In the genomic region with DNA sequence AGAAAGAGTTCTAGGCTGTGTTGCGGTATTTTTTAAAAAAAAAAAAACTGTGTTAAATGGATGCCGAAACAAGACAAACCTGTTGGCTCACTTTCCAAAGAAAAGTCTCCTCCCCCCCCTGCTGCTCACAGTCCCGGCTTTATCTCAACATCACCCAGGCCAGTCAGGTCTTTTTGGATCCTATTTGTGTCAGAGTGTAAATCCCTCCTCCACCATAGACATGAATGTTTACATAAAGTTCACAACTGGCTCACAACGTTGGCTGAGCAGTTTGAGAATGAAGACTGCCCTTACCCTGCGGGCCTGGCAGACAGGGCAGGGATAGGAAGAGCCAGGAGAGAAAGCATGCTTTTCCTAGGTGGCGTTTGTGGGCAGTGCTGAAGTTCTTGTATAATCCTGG, we compare ENCODE assay signal across 9 mouse cellular contexts. TPM values are rescaled to one million over a fixed set of nuclear protein-coding genes. Genes with fewer than 3 reads are reported as not detected.
DNase-seq lines count a peak whose midpoint lies in the region; ATAC-seq lines count a peak whose summit lies in the region.
"Had no signal": no experiment of that assay in that cellular context is flagged by ENCODE, and none has a peak within 500 bp of the region (broad histone marks: within the 10 kb centered on the region; RNA-seq: fewer than 3 reads in every experiment).

No protein-coding gene starts in this region.

- DNase-seq in midbrain, embryonic 10.5 days (ENCODE audit: low spot score), result no peak
- no peak for DNase-seq in forebrain, embryonic 14.5 days (ENCODE audit: low spot score)
- DNase-seq in kidney, postnatal 10 days, result peak; percentile 16
- DNase-seq in adrenal gland, postnatal 36 days, result no peak
- DNase-seq in thymus, adult 18-20 months, result no peak
- DNase-seq: right cerebral cortex, postnatal 4 days had no signal

- H3K27me3 ChIP-seq in midbrain, embryonic 13.5 days, result peaks cover 56% of the 10 kb centered on the region
- peaks cover 75% of the 10 kb centered on the region for H3K27me3 ChIP-seq in midbrain, embryonic 10.5 days (ENCODE audit: low read depth, poor library complexity, severe bottlenecking)
- peaks cover 26% of the 10 kb centered on the region for H3K27me3 ChIP-seq in forebrain, embryonic 14.5 days (replicated peaks; ENCODE audit: control insufficient read depth, insufficient read depth, low read length)
- H3K27me3 ChIP-seq in stomach, embryonic 16.5 days (ENCODE audit: control insufficient read depth, insufficient read depth, low read length), result peaks cover 8% of the 10 kb centered on the region; the same call in 1 of the 2 replicates
- H3K27me3 ChIP-seq: Patski had no signal

- no peaks in the 10 kb centered on the region for H3K9me3 ChIP-seq in midbrain, embryonic 13.5 days
- no peaks in the 10 kb centered on the region for H3K9me3 ChIP-seq in midbrain, embryonic 10.5 days (replicated peaks)
- no peaks in the 10 kb centered on the region for H3K9me3 ChIP-seq in forebrain, embryonic 14.5 days (replicated peaks; ENCODE audit: control insufficient read depth, low read length)
- no peaks in the 10 kb centered on the region for H3K9me3 ChIP-seq in stomach, embryonic 16.5 days (replicated peaks; ENCODE audit: control insufficient read depth, low read length)

- WGBS in midbrain, embryonic 13.5 days, result 33% methylated on average over 6 of the region's 6 CpGs
- 29% methylated on average over 6 of the region's 6 CpGs for WGBS in midbrain, embryonic 10.5 days
- WGBS in forebrain, embryonic 14.5 days, result 34% methylated on average over 6 of the region's 6 CpGs
- WGBS in stomach, embryonic 16.5 days, result 21% methylated on average over 6 of the region's 6 CpGs

- 0 out of 2 replicates have a peak overlapping the region, but pooled peaks have one; percentile 57 for H3K4me3 ChIP-seq in midbrain, embryonic 13.5 days (replicated peaks)
- no peak overlapping the region for H3K4me3 ChIP-seq in midbrain, embryonic 10.5 days
- H3K4me3 ChIP-seq in forebrain, embryonic 14.5 days (ENCODE audit: low read depth, low read length), result no peak overlapping the region
- H3K4me3 ChIP-seq in stomach, embryonic 16.5 days (replicated peaks; ENCODE audit: low read length), result peak overlapping the region; percentile 67

- H3K9ac ChIP-seq in midbrain, embryonic 13.5 days (replicated peaks), result no peak overlapping the region
- no peak overlapping the region for H3K9ac ChIP-seq in forebrain, embryonic 14.5 days (ENCODE audit: low read length)
- H3K9ac ChIP-seq in stomach, embryonic 16.5 days (ENCODE audit: low read length), result peak overlapping the region; percentile 70

- peaks cover 20% of the 10 kb centered on the region for H3K4me1 ChIP-seq in midbrain, embryonic 13.5 days (replicated peaks)
- peaks cover 27% of the 10 kb centered on the region for H3K4me1 ChIP-seq in midbrain, embryonic 10.5 days
- H3K4me1 ChIP-seq in forebrain, embryonic 14.5 days (ENCODE audit: control insufficient read depth, insufficient read depth, low read length), result peaks cover 5% of the 10 kb centered on the region
- peaks cover 6% of the 10 kb centered on the region; the same call in 1 of the 2 replicates for H3K4me1 ChIP-seq in stomach, embryonic 16.5 days (ENCODE audit: control insufficient read depth, insufficient read depth, low read length)

- H3K36me3 ChIP-seq in midbrain, embryonic 13.5 days, result no peaks in the 10 kb centered on the region
- no peaks in the 10 kb centered on the region for H3K36me3 ChIP-seq in midbrain, embryonic 10.5 days
- H3K36me3 ChIP-seq in forebrain, embryonic 14.5 days (ENCODE audit: control insufficient read depth, insufficient read depth, low read length), result no peaks in the 10 kb centered on the region
- no peaks in the 10 kb centered on the region for H3K36me3 ChIP-seq in stomach, embryonic 16.5 days (ENCODE audit: control insufficient read depth, insufficient read depth, low read length)

- H3K27ac ChIP-seq in midbrain, embryonic 13.5 days, result no peak overlapping the region
- no peak overlapping the region for H3K27ac ChIP-seq in midbrain, embryonic 10.5 days (replicated peaks)
- no peak overlapping the region for H3K27ac ChIP-seq in forebrain, embryonic 14.5 days (ENCODE audit: low read depth, low read length)
- H3K27ac ChIP-seq in stomach, embryonic 16.5 days (ENCODE audit: low read length), result peak overlapping the region; percentile 93

- H3K4me2 ChIP-seq in midbrain, embryonic 13.5 days (replicated peaks), result peak overlapping the region; percentile 87
- H3K4me2 ChIP-seq in forebrain, embryonic 14.5 days (ENCODE audit: low read length), result peak overlapping the region; percentile 87; the same call in 1 of the 2 replicates
- H3K4me2 ChIP-seq in stomach, embryonic 16.5 days (ENCODE audit: low read depth, low read length), result peak overlapping the region; percentile 72

- no peak for ATAC-seq in midbrain, embryonic 13.5 days
- ATAC-seq in forebrain, embryonic 14.5 days, result no peak
- ATAC-seq in stomach, embryonic 16.5 days (ENCODE audit: insufficient read depth, low FRiP score), result peak; percentile 59; the same call in 1 of the 2 replicates

RNA-seq across cellular contexts. Expression of a gene that starts 2.0 kb away (rescaled TPM):
- polyA plus RNA-seq in midbrain, embryonic 13.5 days (2015; fragmentation: Nextera tagmentation; extraction: Ambion mirVana), result 6.8 and 8.2 TPM in 2 replicates
- 3.8 and 5.2 TPM in 2 replicates for polyA plus RNA-seq in midbrain, embryonic 10.5 days (2016; fragmentation: Nextera tagmentation; extraction: Ambion mirVana)
- polyA plus RNA-seq in forebrain, embryonic 14.5 days (2014; fragmentation: Nextera tagmentation; extraction: Ambion mirVana), result 11.9 and 16.1 TPM in 2 replicates
- 63.8 and 76.0 TPM in 2 replicates for polyA plus RNA-seq in stomach, embryonic 16.5 days (2015; fragmentation: Nextera tagmentation; extraction: Ambion mirVana)
- total RNA-seq in adrenal gland, postnatal 36 days (2021), result 1 to 10 TPM; 1.3 to 4.8 TPM

Comparison
In these comparisons a context has a peak if more than half of its experiments do, and no peak if none do; other contexts are left out.
1. H3K4me3 ChIP-seq: peak in midbrain, embryonic 13.5 days (single experiment) and stomach, embryonic 16.5 days (single experiment); none in midbrain, embryonic 10.5 days (single experiment) and forebrain, embryonic 14.5 days (single experiment).
2. Peak in every context shown above with its lines, with median percentiles within 50 percentile points of each other: H3K4me2 ChIP-seq.